Mouse (Mus musculus): ENCODE measurements at regions not wholly inside any gene's neighbourhood (a gene's known extent, or its start where the extent isn't known, plus 50 kb on each side); places are given as distances from the start of the nearest gene placed in this dataset. TPM values are rescaled to one million over a fixed set of nuclear protein-coding genes. Genes with fewer than 3 reads are reported as not detected.

DNA sequence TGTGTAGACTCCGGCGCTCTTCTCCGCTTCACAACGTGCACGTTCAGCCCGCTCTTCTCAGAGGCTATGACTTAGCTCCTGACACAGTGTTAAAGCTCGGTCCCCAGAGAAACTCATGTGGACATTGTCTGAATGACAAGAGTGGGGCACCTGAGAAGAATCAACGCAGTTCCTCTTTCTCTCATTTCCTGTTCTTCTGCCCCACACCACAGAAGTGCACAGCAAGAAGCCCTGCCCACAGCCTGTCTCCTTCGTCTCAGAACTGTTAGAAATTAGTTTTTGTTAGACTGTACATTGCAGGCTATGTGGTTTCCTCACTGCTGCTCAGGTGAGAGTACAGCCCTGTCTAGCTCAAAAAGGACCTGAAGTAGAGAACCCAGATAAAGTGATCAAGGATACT lies 94.1 kb upstream of the Nsun2 start:
- WGBS = 90% methylated on average over 9 of the region's 9 CpGs
- Histone ChIP-seq H3K4me3 (replicated peaks) (no peak overlapping the region), H3K9me3 (no peaks in the 10 kb centered on the region), H3K36me3 (no peaks in the 10 kb centered on the region), H3K9ac (replicated peaks) (no peak overlapping the region), H3K4me2 (no peak overlapping the region), H3K27ac (no peak overlapping the region), H3K27me3 (no peaks in the 10 kb centered on the region), H3K4me1 (replicated peaks) (peaks cover 16% of the 10 kb centered on the region; the same call in 1 of the 2 replicates)
- no peak for ATAC-seq (ENCODE audit: insufficient number of reproducible peaks, insufficient read depth, low FRiP score, low TSS enrichment, low read depth)

- Histone ChIP-seq H3K4me1 (replicated peaks) (peaks cover 12% of the 10 kb centered on the region; the same call in 1 of the 2 replicates), H3K27me3 (no peaks in the 10 kb centered on the region), H3K36me3 (no peaks in the 10 kb centered on the region), H3K4me3 (replicated peaks) (no peak overlapping the region), H3K4me2 (no peak overlapping the region), H3K9ac (replicated peaks) (no peak overlapping the region), H3K27ac (no peak overlapping the region), H3K9me3 (no peaks in the 10 kb centered on the region)
- ATAC-seq (ENCODE audit: insufficient number of reproducible peaks, insufficient read depth, low FRiP score, low TSS enrichment, low read depth) = no peak
- WGBS = 29% methylated on average over 1 of the region's 1 CpGs
Observed at GRCm38 (mm10) chr13:69441798-69442197, 91.7 kb upstream of the Nsun2 start.

DNA sequence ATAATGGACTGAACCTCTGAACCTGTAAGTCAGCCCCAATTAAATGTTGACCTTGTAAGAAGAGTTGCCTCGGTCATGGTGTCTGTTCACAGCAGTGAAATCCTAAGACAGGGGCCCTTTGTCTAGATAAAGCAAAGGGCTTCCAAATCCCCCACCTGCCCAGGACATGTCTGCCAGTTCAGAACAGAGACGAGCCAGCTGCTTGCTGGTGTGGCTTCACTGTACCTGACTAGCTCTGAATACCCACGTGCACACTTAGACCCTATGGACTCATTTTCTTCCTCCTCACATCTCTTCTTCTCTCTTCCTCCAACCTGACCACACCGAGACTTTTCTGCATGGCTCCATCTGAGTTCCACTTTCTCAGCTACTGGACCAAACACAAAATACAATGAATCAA lies 87.9 kb upstream of the Nsun2 start:
- Histone ChIP-seq H3K4me1 (replicated peaks) (peaks cover 6% of the 10 kb centered on the region; the same call in 1 of the 2 replicates), H3K9ac (replicated peaks) (no peak overlapping the region), H3K27me3 (no peaks in the 10 kb centered on the region), H3K4me2 (no peak overlapping the region), H3K9me3 (no peaks in the 10 kb centered on the region), H3K36me3 (no peaks in the 10 kb centered on the region), H3K4me3 (replicated peaks) (no peak overlapping the region), H3K27ac (no peak overlapping the region)
- no peak for ATAC-seq (ENCODE audit: insufficient number of reproducible peaks, insufficient read depth, low FRiP score, low TSS enrichment, low read depth)
- 80% methylated on average over 4 of the region's 4 CpGs for WGBS

Small RNA genes in the stretch of these regions (microRNA-seq; reads per million reads assigned to microRNA genes)
- not detected for gene Gm44375
